Mouse (Mus musculus) MEL (cell line): ENCODE results near the gene Ctsw. TPM values are rescaled to one million over a fixed set of nuclear protein-coding genes. Genes with fewer than 3 reads are reported as not detected.

ENCODE experiments used
- DNase-seq: peaks from one replicate; pipeline ENCODE4 v3.0.0; 2011; ENCODE audit warnings: low read depth, low spot score
- H3K27ac ChIP-seq: 2 replicates; pipeline ENCODE4 v1.5.1; 2012; ENCODE audit warnings: low read depth, mild to moderate bottlenecking, control low read depth, low read length, moderate library complexity; ENCODE audit not compliant: control insufficient read depth
- H3K27me3 ChIP-seq, 2 experiments: fragments of 150-350 bp in 1 of 2; sonication (generic) in 1 of 2; 2 replicates each; pipeline ENCODE4 v1.6.1; 2012; ENCODE audit warnings: low read length in 2 of 2, mild to moderate bottlenecking in 2 of 2, improper control_type of control experiment in 1 of 2, moderate library complexity in 1 of 2; ENCODE audit not compliant: insufficient read depth in 2 of 2, control insufficient read depth in 1 of 2
- H3K36me3 ChIP-seq, 2 experiments: 2 replicates each; pipeline ENCODE4 v1.6.1; 2012 to 2014; ENCODE audit warnings: low read length in 2 of 2, improper control_type of control experiment in 1 of 2, inconsistent platforms in 1 of 2, mild to moderate bottlenecking in 1 of 2; ENCODE audit not compliant: insufficient read depth in 2 of 2, control insufficient read depth in 1 of 2
- H3K4me1 ChIP-seq, 2 experiments: fragments of 150-350 bp in 1 of 2; sonication (generic) in 1 of 2; 2 replicates each; pipeline ENCODE4 v1.6.1; 2012; ENCODE audit warnings: low read length in 2 of 2, improper control_type of control experiment in 1 of 2, mild to moderate bottlenecking in 1 of 2; ENCODE audit not compliant: insufficient read depth in 2 of 2, control insufficient read depth in 1 of 2
- H3K4me3 ChIP-seq, 2 experiments: fragments of 150-350 bp in 1 of 2; sonication (generic) in 1 of 2; 2 replicates each; pipeline ENCODE4 v1.5.1; 2012; ENCODE audit warnings: low read depth in 2 of 2, low read length in 2 of 2, mild to moderate bottlenecking in 2 of 2, moderate library complexity in 2 of 2, control low read depth in 1 of 2, improper control_type of control experiment in 1 of 2; ENCODE audit not compliant: control insufficient read depth in 1 of 2, insufficient read depth in 1 of 2
- H3K79me2 ChIP-seq: 2 replicates; pipeline ENCODE4 v1.6.1; 2012; ENCODE audit warnings: mild to moderate bottlenecking, low read length, moderate library complexity; ENCODE audit not compliant: control insufficient read depth, poor library complexity, insufficient read depth
- H3K9ac ChIP-seq: 2 replicates; pipeline ENCODE4 v1.6.1; 2012; ENCODE audit warnings: low read depth, mild to moderate bottlenecking, control low read depth, low read length, moderate library complexity; ENCODE audit not compliant: control insufficient read depth, poor library complexity, severe bottlenecking
- H3K9me3 ChIP-seq: fragments of 150-350 bp; sonication (generic); replicated peaks from 2 replicates; pipeline ENCODE4 v1.6.1; 2012; ENCODE audit warnings: mild to moderate bottlenecking, low read length, improper control_type of control experiment, moderate library complexity; ENCODE audit not compliant: insufficient read depth
- BHLHE40 ChIP-seq: IDR thresholded peaks from 2 replicates; pipeline ENCODE4 v1.6.1; 2012; ENCODE audit warnings: low read depth, mild to moderate bottlenecking, inconsistent platforms, low read length, improper control_type of control experiment, borderline replicate concordance
- CHD1 ChIP-seq: IDR thresholded peaks from 2 replicates; pipeline ENCODE4 v1.6.1; 2012; ENCODE audit warnings: low read depth, mild to moderate bottlenecking, inconsistent platforms, low read length, improper control_type of control experiment
- E2F4 ChIP-seq: IDR thresholded peaks from 2 replicates; pipeline ENCODE4 v1.6.1; 2011; ENCODE audit warnings: low read depth, low read length, improper control_type of control experiment, borderline replicate concordance
- EP300 ChIP-seq, 2 experiments: IDR thresholded peaks; 2 replicates each; pipeline ENCODE4 v1.6.1; 2011; ENCODE audit warnings: improper control_type of control experiment in 2 of 2, low read length in 2 of 2, low read depth in 1 of 2, mild to moderate bottlenecking in 1 of 2
- ETS1 ChIP-seq: IDR thresholded peaks from 2 replicates; pipeline ENCODE4 v1.6.1; 2012; ENCODE audit warnings: low read depth, mild to moderate bottlenecking, inconsistent platforms, low read length, improper control_type of control experiment, moderate library complexity
- JUND ChIP-seq: IDR thresholded peaks from 2 replicates; pipeline ENCODE4 v1.6.1; 2011; ENCODE audit warnings: low read depth, mild to moderate bottlenecking, improper control_type of control experiment, low read length
- KAT2A ChIP-seq: conservative IDR thresholded peaks from 2 replicates; pipeline ENCODE4 v1.6.1; 2012; ENCODE audit warnings: low read depth, low read length, improper control_type of control experiment, inconsistent platforms
- MAX ChIP-seq: IDR thresholded peaks from 2 replicates; pipeline ENCODE4 v1.6.1; 2011; ENCODE audit warnings: low read length, improper control_type of control experiment
- MAZ ChIP-seq: IDR thresholded peaks from 2 replicates; pipeline ENCODE4 v1.6.1; 2012; ENCODE audit warnings: low read depth, mild to moderate bottlenecking, inconsistent platforms, low read length, improper control_type of control experiment
- MXI1 ChIP-seq: IDR thresholded peaks from 2 replicates; pipeline ENCODE4 v1.6.1; 2011; ENCODE audit warnings: mild to moderate bottlenecking, low read depth, low read length, improper control_type of control experiment
- MYC ChIP-seq: IDR thresholded peaks from 2 replicates; pipeline ENCODE4 v1.6.1; 2011; ENCODE audit warnings: low read depth, mild to moderate bottlenecking, low read length, improper control_type of control experiment, moderate library complexity
- NELFE ChIP-seq: IDR thresholded peaks from 2 replicates; pipeline ENCODE4 v1.6.1; 2011; ENCODE audit warnings: low read depth, low read length, improper control_type of control experiment
- NRF1 ChIP-seq: IDR thresholded peaks from 2 replicates; pipeline ENCODE4 v1.6.1; 2014; ENCODE audit warnings: low read depth, mild to moderate bottlenecking, inconsistent platforms, low read length, improper control_type of control experiment, moderate library complexity; ENCODE audit not compliant: poor library complexity, insufficient read depth, severe bottlenecking
- POLR2A ChIP-seq, 2 experiments: IDR thresholded peaks; 2 replicates each; pipeline ENCODE4 v1.6.1; 2011 to 2012; ENCODE audit warnings: low read length in 2 of 2, mild to moderate bottlenecking in 2 of 2, control low read depth in 1 of 2, improper control_type of control experiment in 1 of 2, low read depth in 1 of 2, moderate library complexity in 1 of 2; ENCODE audit not compliant: control insufficient read depth in 1 of 2, insufficient read depth in 1 of 2, poor library complexity in 1 of 2
- POLR2AphosphoS5 ChIP-seq: IDR thresholded peaks from 2 replicates; pipeline ENCODE4 v1.6.1; 2012; ENCODE audit warnings: low read depth, borderline replicate concordance, mild to moderate bottlenecking, inconsistent platforms, low read length, moderate library complexity, mixed read lengths
- RAD21 ChIP-seq: IDR thresholded peaks from 2 replicates; pipeline ENCODE4 v1.6.1; 2011; ENCODE audit warnings: mild to moderate bottlenecking, low read depth, low read length, improper control_type of control experiment
- SMC3 ChIP-seq: IDR thresholded peaks from 2 replicates; pipeline ENCODE4 v1.6.1; 2011; ENCODE audit warnings: low read depth, low read length, improper control_type of control experiment
- TBP ChIP-seq: IDR thresholded peaks from 2 replicates; pipeline ENCODE4 v1.8.0; 2011; ENCODE audit warnings: low read depth, low read length, improper control_type of control experiment
- USF1 ChIP-seq: IDR thresholded peaks from 2 replicates; pipeline ENCODE4 v1.6.1; 2014; ENCODE audit warnings: low read depth, mild to moderate bottlenecking, inconsistent platforms, low read length, improper control_type of control experiment, moderate library complexity
- USF2 ChIP-seq, 2 experiments: IDR thresholded peaks; 2 replicates each; pipeline ENCODE4 v1.6.1; 2011 to 2012; ENCODE audit warnings: improper control_type of control experiment in 2 of 2, low read length in 2 of 2, borderline replicate concordance in 1 of 2, inconsistent platforms in 1 of 2, low read depth in 1 of 2, mild to moderate bottlenecking in 1 of 2; ENCODE audit not compliant: insufficient read depth in 1 of 2
- ZC3H11A ChIP-seq: IDR thresholded peaks from 2 replicates; pipeline ENCODE4 v1.6.1; 2012; ENCODE audit warnings: low read depth, mild to moderate bottlenecking, inconsistent platforms, low read length, improper control_type of control experiment
- ZKSCAN1 ChIP-seq: IDR thresholded peaks from 2 replicates; pipeline ENCODE4 v1.6.1; 2012; ENCODE audit warnings: low read depth, mild to moderate bottlenecking, inconsistent platforms, low read length, improper control_type of control experiment, moderate library complexity
- ZMIZ1 ChIP-seq: IDR thresholded peaks from 2 replicates; pipeline ENCODE4 v1.6.1; 2012; ENCODE audit warnings: low read depth, mild to moderate bottlenecking, inconsistent platforms, low read length, improper control_type of control experiment, moderate library complexity
- ZNF384 ChIP-seq: IDR thresholded peaks from 2 replicates; pipeline ENCODE4 v1.6.1; 2012; ENCODE audit warnings: low read depth, mild to moderate bottlenecking, inconsistent platforms, low read length, improper control_type of control experiment
- polyA plus RNA-seq, 2 experiments: library from polyadenylated mRNA; stranded (reverse) in 1 of 2; unstranded in 1 of 2; fragments of >175 nt in 1 of 2; fragments of >200 nt in 1 of 2; gene quantifications; 2 replicates each; pipeline versions ENCODE4 v1.2.1 to v1.2.4; 2012; ENCODE audit warnings: low replicate concordance in 2 of 2, low read depth in 1 of 2; ENCODE audit not compliant: insufficient read length in 2 of 2, insufficient read depth in 1 of 2, missing spikeins in 1 of 2
- total RNA-seq: library from RNA; depleted of rRNA; stranded (reverse); fragments of 300-350 nt; gene quantifications from 2 replicates; pipeline ENCODE4 v1.2.3, GENCODE M21; 2012

Ctsw gene
- total and polyA plus RNA-seq, 3 experiments: 0.15 to 0.39 TPM; not detected in 1

- Histone ChIP-seq H3K36me3 (peaks cover 0 to 4% of the 10 kb centered on the region in 2 experiments; a peak in 2 of 4 replicates), H3K27ac (peak overlapping the region; percentile 20; the same call in 1 of the 2 replicates)
- TF ChIP-seq NELFE (no peak), POLR2AphosphoS5 (no peak), MYC (0 out of 2 replicates have a peak, but pooled peaks have one; percentile 48), RAD21 (no peak), ZMIZ1 (no peak), MAZ (no peak; the same call in 1 of the 2 replicates), ZC3H11A (no peak), POLR2A (IDR thresholded peaks at IDR 0.05; ENCODE audit: control insufficient read depth in 1 of 2, insufficient read depth in 1 of 2, low read depth in 1 of 2, low read length in 2 of 2, poor library complexity in 1 of 2) (no peak), E2F4 (no peak), NRF1 (no peak), MAX (peak; percentile 96), CHD1 (no peak), MXI1 (peak; percentile 35; the same call in 1 of the 2 replicates), USF1 (no peak), USF2 (IDR thresholded peaks at IDR 0.05; ENCODE audit: borderline replicate concordance in 1 of 2, insufficient read depth in 1 of 2, low read depth in 1 of 2, low read length in 2 of 2) (no peak), ZNF384 (no peak), JUND (no peak), KAT2A (no peak), ETS1 (peak; percentile 31; the same call in 1 of the 2 replicates), BHLHE40 (peak; percentile 53; the same call in 1 of the 2 replicates), ZKSCAN1 (no peak), SMC3 (no peak), EP300 (IDR thresholded peaks at IDR 0.05; ENCODE audit: low read depth in 1 of 2, low read length in 2 of 2) (peak in 1 of 2 experiments; percentile 40; a peak in 2 of 4 replicates), TBP (no peak)
- TF ChIP-seq, all 39 proteins: peak for 6
- peaks cover 0 to 25% of the 10 kb centered on the region in 2 experiments; a peak in 3 of 4 replicates for H3K4me1 ChIP-seq
- peak; percentile 70 for DNase-seq
- peak overlapping the region; percentile 80 to 81 for H3K4me3 ChIP-seq
- H3K27me3 ChIP-seq: no peaks in the 10 kb centered on the region
- H3K79me2 ChIP-seq: peaks cover 6% of the 10 kb centered on the region; the same call in 1 of the 2 replicates
- peak overlapping the region; percentile 64 for H3K9ac ChIP-seq
- no peaks in the 10 kb centered on the region for H3K9me3 ChIP-seq
Observed at GRCm38 (mm10) chr19:5448354-5449150, 19.8 kb downstream of the Ctsw start.
